Mouse (Mus musculus) myocyte (in vitro differentiated cells): ENCODE data around the gene Tars. TPM values are rescaled to one million over a fixed set of nuclear protein-coding genes. Genes with fewer than 3 reads are reported as not detected.

Source experiments
- H3K27me3 ChIP-seq: one replicate; pipeline ENCODE4 v1.6.1; 2011; ENCODE audit not compliant: control insufficient read depth, insufficient read depth, insufficient read length
- H3K36me3 ChIP-seq: one replicate; pipeline ENCODE4 v1.6.1; 2011; ENCODE audit not compliant: control insufficient read depth, insufficient read depth
- H3K4me2 ChIP-seq: one replicate; pipeline ENCODE4 v1.6.1; 2011; ENCODE audit warnings: low read depth, control low read depth
- H3K4me3 ChIP-seq: one replicate; pipeline ENCODE4 v1.5.1; 2011; ENCODE audit warnings: mild to moderate bottlenecking, control low read depth, moderate library complexity
- H3K79me2 ChIP-seq: one replicate; pipeline ENCODE4 v1.6.1; 2011; ENCODE audit not compliant: control insufficient read depth, insufficient read depth
- H3ac ChIP-seq: one replicate; pipeline ENCODE4 v1.6.1; 2011; ENCODE audit not compliant: control insufficient read depth, insufficient read length
- CEBPB ChIP-seq: IDR thresholded peaks from 2 replicates; pipeline ENCODE4 v1.6.1; 2011; ENCODE audit warnings: mild to moderate bottlenecking, moderate library complexity; ENCODE audit not compliant: poor library complexity, insufficient read depth, severe bottlenecking
- E2F4 ChIP-seq: IDR thresholded peaks from one replicate; pipeline ENCODE4 v1.6.1; 2011; ENCODE audit warnings: mild to moderate bottlenecking, control low read depth, moderate library complexity; ENCODE audit not compliant: insufficient read depth
- MAX ChIP-seq: IDR thresholded peaks from one replicate; pipeline ENCODE4 v1.6.1; 2011; ENCODE audit warnings: low read depth, mild to moderate bottlenecking, control low read depth
- MYOD1 ChIP-seq, 3 experiments: IDR thresholded peaks; one replicate each; pipeline ENCODE4 v1.6.1; 2011; ENCODE audit warnings: control low read depth in 2 of 3, low read depth in 2 of 3, mild to moderate bottlenecking in 2 of 3, moderate library complexity in 1 of 3; ENCODE audit not compliant: insufficient read length in 2 of 3, control insufficient read depth in 1 of 3
- MYOG ChIP-seq, 3 experiments: IDR thresholded peaks; one replicate each; pipeline ENCODE4 v1.6.1; 2011; ENCODE audit warnings: control low read depth in 2 of 3, low read depth in 2 of 3, mild to moderate bottlenecking in 2 of 3; ENCODE audit not compliant: insufficient read length in 2 of 3, control insufficient read depth in 1 of 3, insufficient read depth in 1 of 3
- POLR2A ChIP-seq: IDR thresholded peaks from one replicate; pipeline ENCODE4 v1.6.1; 2011; ENCODE audit warnings: low read depth, mild to moderate bottlenecking, control low read depth, moderate library complexity; ENCODE audit not compliant: insufficient read length
- REST ChIP-seq: IDR thresholded peaks from one replicate; pipeline ENCODE4 v1.6.1; 2011; ENCODE audit warnings: mild to moderate bottlenecking, control low read depth, moderate library complexity; ENCODE audit not compliant: insufficient read depth, insufficient read length
- SRF ChIP-seq: IDR thresholded peaks from one replicate; pipeline ENCODE4 v1.6.1; 2011; ENCODE audit warnings: low read depth; ENCODE audit not compliant: control insufficient read depth, insufficient read length
- TCF12 ChIP-seq: IDR thresholded peaks from one replicate; pipeline ENCODE4 v1.6.1; 2011; ENCODE audit warnings: mild to moderate bottlenecking, control low read depth; ENCODE audit not compliant: poor library complexity, insufficient read depth, severe bottlenecking
- USF1 ChIP-seq: IDR thresholded peaks from one replicate; pipeline ENCODE4 v1.6.1; 2011; ENCODE audit warnings: low read depth, mild to moderate bottlenecking, control low read depth, moderate library complexity
- polyA plus RNA-seq: library from polyadenylated mRNA; unstranded; fragments of >200 nt; fragmentation: generic; extraction: Trizol; gene quantifications from one replicate; pipeline ENCODE4 v1.2.1, GENCODE M21; 2012; ENCODE audit warnings: missing spikeins

The Tars gene
- polyA plus RNA-seq, 1 experiment, result 138 TPM

GRCm38 (mm10) chr15:11355865-11356264 is 43.6 kb downstream of the Tars start:
- no peak overlapping the region for H3ac ChIP-seq
- H3K4me3 ChIP-seq, result no peak overlapping the region
- no peaks in the 10 kb centered on the region for H3K36me3 ChIP-seq
- H3K4me2 ChIP-seq, result no peak overlapping the region
- peaks cover 26% of the 10 kb centered on the region for H3K27me3 ChIP-seq
- TF ChIP-seq REST, result no peak
- TF ChIP-seq CEBPB, result no peak
- TF ChIP-seq POLR2A, result no peak
- no peak for TF ChIP-seq USF1
- TF ChIP-seq E2F4, result no peak
- no peak for TF ChIP-seq MYOG (IDR thresholded peaks at IDR 0.05; ENCODE audit: control insufficient read depth in 1 of 3, insufficient read depth in 1 of 3, insufficient read length in 2 of 3, low read depth in 2 of 3)
- no peak for TF ChIP-seq MAX
- no peak for TF ChIP-seq TCF12
- TF ChIP-seq SRF, result no peak
- no peak for TF ChIP-seq MYOD1 (IDR thresholded peaks at IDR 0.05; ENCODE audit: control insufficient read depth in 1 of 3, insufficient read length in 2 of 3, low read depth in 2 of 3)
- no peaks in the 10 kb centered on the region for H3K79me2 ChIP-seq

GRCm38 (mm10) chr15:11339467-11340180 is 59.8 kb downstream of the Tars start:
- H3ac ChIP-seq, result no peak overlapping the region
- no peak overlapping the region for H3K4me2 ChIP-seq
- H3K27me3 ChIP-seq, result peaks cover 20% of the 10 kb centered on the region
- H3K79me2 ChIP-seq, result no peaks in the 10 kb centered on the region
- H3K4me3 ChIP-seq, result no peak overlapping the region
- no peaks in the 10 kb centered on the region for H3K36me3 ChIP-seq
- TF ChIP-seq USF1, result no peak
- TF ChIP-seq POLR2A, result no peak
- TF ChIP-seq CEBPB, result no peak
- no peak for TF ChIP-seq MYOG (IDR thresholded peaks at IDR 0.05; ENCODE audit: control insufficient read depth in 1 of 3, insufficient read depth in 1 of 3, insufficient read length in 2 of 3, low read depth in 2 of 3)
